Mouse (Mus musculus) G1E (cell line): ENCODE results near the gene Upk1b.

Experiments
- CTCF ChIP-seq: IDR thresholded peaks from 2 replicates; pipeline ENCODE4 v1.5.1; 2012; ENCODE audit warnings: low read depth, low read length, inconsistent platforms, mixed read lengths
- GATA1 ChIP-seq: IDR thresholded peaks from 2 replicates; pipeline ENCODE4 v1.6.1; 2012; ENCODE audit warnings: borderline replicate concordance, low read length, inconsistent platforms, mixed read lengths
- POLR2AphosphoS5 ChIP-seq: IDR thresholded peaks from 2 replicates; pipeline ENCODE4 v1.6.1; 2012; ENCODE audit warnings: low read depth, low read length, inconsistent platforms; ENCODE audit not compliant: insufficient replicate concordance
- TAL1 ChIP-seq: conservative IDR thresholded peaks from 2 replicates; pipeline ENCODE4 v1.6.1; 2012; ENCODE audit warnings: low read depth, low read length, inconsistent platforms, mixed read lengths

- TF ChIP-seq TAL1 (no peak), CTCF (no peak), GATA1 (no peak), POLR2AphosphoS5 (no peak)
Measured at GRCm38 (mm10) chr16:38780960-38781572, 19.1 kb downstream of the Upk1b start.
